Mouse (Mus musculus): ENCODE results near the gene Kat7. TPM values are rescaled to one million over a fixed set of nuclear protein-coding genes. Genes with fewer than 3 reads are reported as not detected.

The Kat7 gene
- polyA plus RNA-seq, 1 experiment from 2014 or later, result 69.6 TPM

DNA sequence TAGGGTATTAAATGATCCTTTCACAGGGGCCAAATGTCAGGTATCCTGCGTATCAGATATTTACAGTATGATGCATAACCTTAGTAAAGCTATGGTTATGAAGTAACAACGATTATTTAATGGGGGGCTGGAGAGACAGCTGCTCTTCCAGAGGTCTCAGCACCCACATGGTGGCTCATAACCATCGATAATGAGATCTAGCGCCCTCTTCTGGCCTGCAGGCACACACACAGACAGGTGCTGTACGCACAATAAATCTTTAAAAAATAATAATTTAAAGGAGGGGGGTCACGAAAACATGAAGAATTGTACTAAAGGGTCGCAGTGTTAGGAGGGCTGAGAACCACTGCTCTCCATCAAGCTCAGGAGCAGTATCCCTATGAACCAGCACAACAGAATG lies 4.4 kb downstream of the Kat7 start:
- H3K9me3 ChIP-seq, result no peaks in the 10 kb centered on the region
- H3K27me3 ChIP-seq (replicated peaks), result no peaks in the 10 kb centered on the region
- no peak overlapping the region for H3K4me3 ChIP-seq
- H3K36me3 ChIP-seq (replicated peaks), result peaks cover 14% of the 10 kb centered on the region
- WGBS, result 91% methylated on average over 7 of the region's 7 CpGs
- ATAC-seq (replicated peaks), result no peak
- no peak overlapping the region for H3K27ac ChIP-seq
- peaks cover 11% of the 10 kb centered on the region for H3K4me1 ChIP-seq
- no peak overlapping the region for H3K4me2 ChIP-seq
- no peak overlapping the region for H3K9ac ChIP-seq

GRCm38 (mm10) chr11:95301772-95302171 lies 8.3 kb downstream of the Kat7 start:
- H3K27me3 ChIP-seq (replicated peaks), result no peaks in the 10 kb centered on the region
- no peak overlapping the region for H3K27ac ChIP-seq
- 96% methylated on average over 3 of the region's 3 CpGs for WGBS
- no peak overlapping the region for H3K4me2 ChIP-seq
- no peak overlapping the region for H3K4me3 ChIP-seq
- peaks cover 26% of the 10 kb centered on the region for H3K36me3 ChIP-seq (replicated peaks)
- no peaks in the 10 kb centered on the region for H3K9me3 ChIP-seq
- no peak for ATAC-seq (replicated peaks)
- H3K4me1 ChIP-seq, result no peaks in the 10 kb centered on the region
- no peak overlapping the region for H3K9ac ChIP-seq

DNA sequence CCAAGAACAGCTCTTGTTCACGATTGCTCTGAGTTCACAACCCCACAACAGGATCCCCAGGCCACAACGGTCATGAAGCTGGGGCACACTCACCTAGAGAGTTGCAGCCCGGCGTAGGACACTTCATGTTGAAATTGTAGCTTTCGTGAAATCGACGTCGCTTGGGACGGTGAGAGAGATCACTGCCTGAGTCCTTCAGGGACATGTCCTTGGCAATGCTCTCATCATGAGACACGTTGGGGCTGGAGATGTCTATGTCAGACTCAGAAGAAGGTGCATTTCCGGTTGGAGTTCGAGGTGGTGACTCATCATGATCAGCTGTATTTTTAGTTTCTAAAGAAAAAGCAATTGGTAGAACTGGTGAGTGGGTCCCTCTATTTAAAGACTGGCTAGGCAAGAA lies 10.2 kb downstream of the Kat7 start:
- no peaks in the 10 kb centered on the region for H3K9me3 ChIP-seq
- H3K4me3 ChIP-seq, result no peak overlapping the region
- no peaks in the 10 kb centered on the region for H3K4me1 ChIP-seq
- no peaks in the 10 kb centered on the region for H3K27me3 ChIP-seq (replicated peaks)
- no peak for ATAC-seq (replicated peaks)
- H3K36me3 ChIP-seq (replicated peaks), result peaks cover 25% of the 10 kb centered on the region
- H3K27ac ChIP-seq, result no peak overlapping the region
- no peak overlapping the region for H3K9ac ChIP-seq
- H3K4me2 ChIP-seq, result no peak overlapping the region
- 93% methylated on average over 12 of the region's 12 CpGs for WGBS

GRCm38 (mm10) chr11:95298146-95298545 lies 11.9 kb downstream of the Kat7 start:
- 14% methylated on average over 2 of the region's 2 CpGs for WGBS
- Histone ChIP-seq H3K4me3 (no peak overlapping the region), H3K27me3 (replicated peaks) (no peaks in the 10 kb centered on the region), H3K36me3 (replicated peaks) (peaks cover 30% of the 10 kb centered on the region), H3K9me3 (no peaks in the 10 kb centered on the region), H3K27ac (no peak overlapping the region), H3K4me1 (no peaks in the 10 kb centered on the region), H3K4me2 (no peak overlapping the region), H3K9ac (no peak overlapping the region)
- ATAC-seq (replicated peaks), result no peak

DNA sequence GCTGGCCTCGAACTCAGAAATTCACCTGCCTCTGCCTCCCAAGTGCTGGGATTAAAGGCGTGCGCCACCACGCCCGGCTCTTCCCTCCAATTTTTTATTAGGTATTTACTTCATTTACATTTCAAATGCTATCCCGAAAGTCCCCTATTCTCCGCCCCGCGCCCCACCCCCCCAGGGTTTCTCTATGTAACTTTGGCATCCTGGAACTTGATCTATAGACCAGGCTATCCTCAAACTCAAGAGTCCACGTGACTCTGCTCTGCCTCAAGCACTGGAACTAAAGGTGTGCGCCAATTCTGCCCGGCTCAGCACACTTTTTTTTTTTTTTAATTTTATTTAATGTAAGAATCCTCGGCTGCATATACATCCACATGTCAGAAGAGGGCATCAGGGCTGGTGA lies 14.3 kb downstream of the Kat7 start:
- no peak for ATAC-seq (replicated peaks)
- peaks cover 28% of the 10 kb centered on the region; the same call in 1 of the 2 replicates for H3K36me3 ChIP-seq (replicated peaks)
- no peaks in the 10 kb centered on the region for H3K9me3 ChIP-seq
- no peak overlapping the region for H3K27ac ChIP-seq
- no peaks in the 10 kb centered on the region for H3K27me3 ChIP-seq (replicated peaks)
- no peak overlapping the region for H3K4me3 ChIP-seq
- no peaks in the 10 kb centered on the region for H3K4me1 ChIP-seq
- WGBS, result 94% methylated on average over 13 of the region's 13 CpGs
- H3K4me2 ChIP-seq, result no peak overlapping the region
- no peak overlapping the region for H3K9ac ChIP-seq

DNA sequence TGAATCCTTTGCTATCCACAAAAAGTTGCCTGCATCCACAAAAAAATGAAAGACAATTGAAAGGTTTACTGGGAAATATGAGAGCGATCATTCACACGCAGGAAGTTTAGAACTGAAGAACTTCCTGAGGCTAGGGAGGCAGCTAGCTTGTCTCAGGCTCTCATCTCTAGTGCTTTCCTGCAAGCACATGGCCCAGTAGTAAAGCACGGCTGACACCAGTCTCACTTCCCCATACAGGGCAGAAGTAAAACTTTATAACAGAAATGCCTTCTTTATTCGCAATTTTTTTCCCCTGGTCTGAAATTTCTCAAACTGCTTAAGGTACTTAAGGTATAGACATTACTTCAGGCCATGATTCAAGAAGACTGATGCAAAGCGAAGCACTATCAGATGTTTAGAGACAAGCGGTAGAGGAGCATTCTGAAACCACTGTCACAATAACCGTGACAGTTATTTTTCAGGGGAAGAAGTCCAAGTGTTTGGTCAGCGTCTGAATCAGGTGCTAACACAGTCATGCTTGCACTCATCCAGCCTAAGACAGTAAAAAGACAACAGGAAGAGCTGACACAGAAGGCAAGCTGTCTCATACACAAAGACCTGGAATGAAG lies 16.9 kb downstream of the Kat7 start:
- H3K27me3 ChIP-seq (replicated peaks), result no peaks in the 10 kb centered on the region
- no peaks in the 10 kb centered on the region for H3K4me1 ChIP-seq
- ATAC-seq (replicated peaks), result no peak
- no peak overlapping the region for H3K27ac ChIP-seq
- no peak overlapping the region for H3K4me2 ChIP-seq
- H3K9ac ChIP-seq, result no peak overlapping the region
- 90% methylated on average over 8 of the region's 8 CpGs for WGBS
- peaks cover 36% of the 10 kb centered on the region for H3K36me3 ChIP-seq (replicated peaks)
- H3K4me3 ChIP-seq, result no peak overlapping the region
- no peaks in the 10 kb centered on the region for H3K9me3 ChIP-seq

DNA sequence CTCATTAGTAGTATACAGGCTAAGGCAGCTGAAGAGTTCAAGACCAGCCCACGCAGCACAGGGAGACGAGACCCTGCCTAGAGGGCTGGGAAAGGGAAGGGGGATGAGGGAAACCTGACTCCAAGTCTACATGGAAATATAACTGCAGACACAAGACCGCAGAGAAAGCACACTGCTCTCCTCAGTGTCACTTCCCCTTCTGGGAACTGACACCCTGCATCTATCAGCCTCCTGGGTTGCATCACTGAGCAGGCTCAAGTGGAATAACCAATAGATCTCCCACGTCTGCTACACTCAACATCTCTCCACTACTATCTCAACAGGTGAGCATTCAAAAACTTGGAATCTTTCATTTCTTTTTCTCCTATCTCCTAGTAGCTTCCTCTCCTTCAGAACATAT lies 18.0 kb downstream of the Kat7 start:
- Histone ChIP-seq H3K4me3 (no peak overlapping the region), H3K27me3 (replicated peaks) (no peaks in the 10 kb centered on the region), H3K4me2 (no peak overlapping the region), H3K27ac (no peak overlapping the region), H3K9me3 (no peaks in the 10 kb centered on the region), H3K4me1 (no peaks in the 10 kb centered on the region), H3K36me3 (replicated peaks) (peaks cover 40% of the 10 kb centered on the region), H3K9ac (no peak overlapping the region)
- no peak for ATAC-seq (replicated peaks)
- WGBS, result 85% methylated on average over 4 of the region's 4 CpGs

- no peaks in the 10 kb centered on the region for H3K27me3 ChIP-seq (replicated peaks)
- H3K9ac ChIP-seq, result no peak overlapping the region
- H3K36me3 ChIP-seq (replicated peaks), result peaks cover 77% of the 10 kb centered on the region
- H3K27ac ChIP-seq, result no peak overlapping the region
- H3K4me3 ChIP-seq, result no peak overlapping the region
- WGBS, result 93% methylated on average over 5 of the region's 5 CpGs
- H3K9me3 ChIP-seq, result no peaks in the 10 kb centered on the region
- no peaks in the 10 kb centered on the region for H3K4me1 ChIP-seq
- no peak overlapping the region for H3K4me2 ChIP-seq
- ATAC-seq (replicated peaks), result no peak
Observed at GRCm38 (mm10) chr11:95282331-95282730, 27.7 kb downstream of the Kat7 start.

- Histone ChIP-seq H3K36me3 (replicated peaks) (peaks cover 82% of the 10 kb centered on the region), H3K4me1 (no peaks in the 10 kb centered on the region), H3K9me3 (no peaks in the 10 kb centered on the region), H3K9ac (no peak overlapping the region), H3K4me2 (no peak overlapping the region), H3K27ac (no peak overlapping the region), H3K4me3 (no peak overlapping the region), H3K27me3 (replicated peaks) (no peaks in the 10 kb centered on the region)
- 88% methylated on average over 4 of the region's 4 CpGs for WGBS
- no peak for ATAC-seq (replicated peaks)
Observed at GRCm38 (mm10) chr11:95279061-95279659, 30.9 kb downstream of the Kat7 start.

- Histone ChIP-seq H3K27me3 (replicated peaks) (no peaks in the 10 kb centered on the region), H3K4me1 (no peaks in the 10 kb centered on the region), H3K4me2 (no peak overlapping the region), H3K27ac (no peak overlapping the region), H3K9me3 (no peaks in the 10 kb centered on the region), H3K36me3 (replicated peaks) (peaks cover 73% of the 10 kb centered on the region), H3K9ac (no peak overlapping the region), H3K4me3 (no peak overlapping the region)
- 91% methylated on average over 6 of the region's 6 CpGs for WGBS
- ATAC-seq (replicated peaks), result no peak
Observed at GRCm38 (mm10) chr11:95276056-95276455, 34.0 kb downstream of the Kat7 start.

DNA sequence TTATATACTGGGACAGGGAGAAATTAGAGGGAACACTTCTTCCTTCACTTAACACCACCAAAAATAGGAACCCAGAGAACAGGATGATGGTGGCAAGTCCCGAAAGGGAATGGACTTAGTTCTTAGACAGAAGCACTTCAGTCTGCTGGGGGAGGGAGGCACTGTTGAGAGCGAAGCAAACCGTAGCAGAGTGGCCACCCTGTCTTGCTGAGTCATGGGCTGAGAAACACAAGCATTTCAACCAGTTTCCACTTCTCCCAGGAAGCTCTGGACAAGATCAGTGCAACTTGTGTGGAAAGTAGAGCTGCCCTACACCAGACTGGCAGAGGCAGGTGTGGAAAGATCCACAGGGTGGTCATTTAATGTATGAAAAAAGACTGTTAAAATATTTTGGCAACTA lies 35.4 kb downstream of the Kat7 start:
- WGBS, result 89% methylated on average over 3 of the region's 3 CpGs
- Histone ChIP-seq H3K4me3 (no peak overlapping the region), H3K27me3 (replicated peaks) (no peaks in the 10 kb centered on the region), H3K9ac (no peak overlapping the region), H3K4me1 (no peaks in the 10 kb centered on the region), H3K27ac (no peak overlapping the region), H3K9me3 (no peaks in the 10 kb centered on the region), H3K4me2 (no peak overlapping the region), H3K36me3 (replicated peaks) (peaks cover 65% of the 10 kb centered on the region)
- ATAC-seq (replicated peaks), result no peak

DNA sequence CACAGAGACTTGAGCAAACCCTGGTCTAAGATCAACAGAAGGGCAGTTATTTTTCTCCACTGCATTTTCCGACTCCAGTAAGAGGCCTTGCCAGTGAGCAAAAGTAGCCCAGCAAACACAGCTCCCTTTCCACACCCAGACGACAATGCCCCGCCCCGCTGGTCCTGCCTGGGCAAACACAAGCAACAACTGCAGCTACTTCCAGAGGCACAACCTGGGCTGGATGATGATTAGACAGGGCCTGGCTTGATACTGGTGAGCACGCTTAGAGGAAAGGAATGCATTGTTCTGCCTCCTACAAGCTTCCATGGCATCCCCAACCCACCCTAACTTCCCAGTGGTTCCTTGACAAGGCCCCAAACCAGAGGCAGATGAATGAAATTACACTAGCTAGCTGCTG lies 36.4 kb downstream of the Kat7 start:
- no peak overlapping the region for H3K9ac ChIP-seq
- 87% methylated on average over 5 of the region's 5 CpGs for WGBS
- H3K36me3 ChIP-seq (replicated peaks), result peaks cover 56% of the 10 kb centered on the region
- no peak for ATAC-seq (replicated peaks)
- no peaks in the 10 kb centered on the region for H3K4me1 ChIP-seq
- H3K27ac ChIP-seq, result no peak overlapping the region
- no peak overlapping the region for H3K4me2 ChIP-seq
- H3K27me3 ChIP-seq (replicated peaks), result no peaks in the 10 kb centered on the region
- no peak overlapping the region for H3K4me3 ChIP-seq
- no peaks in the 10 kb centered on the region for H3K9me3 ChIP-seq

- H3K9ac ChIP-seq, result no peak overlapping the region
Observed at GRCm38 (mm10) chr11:95266540-95267245, 43.4 kb downstream of the Kat7 start.

More at GRCm38 (mm10) chr11:95266540-95267245, 43.4 kb downstream of the Kat7 start:
- H3K4me1 ChIP-seq, result no peaks in the 10 kb centered on the region
- no peak overlapping the region for H3K4me2 ChIP-seq
- no peak for ATAC-seq (replicated peaks)
- H3K36me3 ChIP-seq (replicated peaks), result peaks cover 9% of the 10 kb centered on the region; the same call in 1 of the 2 replicates
- WGBS, result 46% methylated on average over 6 of the region's 6 CpGs
- no peak overlapping the region for H3K4me3 ChIP-seq
- no peak overlapping the region for H3K27ac ChIP-seq
- H3K27me3 ChIP-seq (replicated peaks), result 0 out of 2 replicates have a peak, but pooled peaks cover 1% of the 10 kb centered on the region
- H3K9me3 ChIP-seq, result no peaks in the 10 kb centered on the region
